Mouse (Mus musculus) limb, embryonic 14.5 days (tissue): Measurements from ENCODE around the gene Col11a2. TPM values are rescaled to one million over a fixed set of nuclear protein-coding genes. Genes with fewer than 3 reads are reported as not detected.
A peak's percentile ranks its signal among the peaks of the same experiment; 100 is the strongest.
"Not testable (repeated sequence)": the region's sequence is repeated elsewhere in the genome, so short reads cannot be mapped to it uniquely, and the experiment has no call there.

Experiments
- ATAC-seq: fragments of 200-750 bp; cut with Nextera tagmentation; 2 replicates; pipeline ENCODE4 v1.8.0; 2017; ENCODE audit warnings: low read depth, moderate number of reproducible peaks, moderate TSS enrichment; ENCODE audit not compliant: low FRiP score
- DNase-seq: peaks from one replicate; pipeline ENCODE4 v3.0.0-alpha.2; 2015; ENCODE audit warnings: low spot score
- H3K27ac ChIP-seq: fragments of 300-500 bp; sonication (generic); replicated peaks from 2 replicates; pipeline ENCODE4 v1.5.1; 2014; ENCODE audit warnings: low read depth, mild to moderate bottlenecking, low read length, moderate library complexity, mixed read lengths
- H3K27me3 ChIP-seq: fragments of 300-500 bp; sonication (generic); 2 replicates; pipeline ENCODE4 v1.6.1; 2014; ENCODE audit warnings: low read length, mixed read lengths; ENCODE audit not compliant: control insufficient read depth, insufficient read depth
- H3K36me3 ChIP-seq: fragments of 300-500 bp; sonication (generic); 2 replicates; pipeline ENCODE4 v1.6.1; 2014; ENCODE audit warnings: mild to moderate bottlenecking, low read length, moderate library complexity, mixed read lengths; ENCODE audit not compliant: control insufficient read depth, insufficient read depth
- H3K4me1 ChIP-seq: fragments of 300-500 bp; sonication (generic); 2 replicates; pipeline ENCODE4 v1.6.1; 2014; ENCODE audit warnings: antibody characterized with exemption, low read length, mixed read lengths; ENCODE audit not compliant: control insufficient read depth, insufficient read depth
- H3K4me2 ChIP-seq: fragments of 300-500 bp; sonication (generic); replicated peaks from 2 replicates; pipeline ENCODE4 v1.6.1; 2014; ENCODE audit warnings: low read depth, mild to moderate bottlenecking, low read length, moderate library complexity; ENCODE audit not compliant: severe bottlenecking
- H3K4me3 ChIP-seq: fragments of 300-500 bp; sonication (generic); replicated peaks from 2 replicates; pipeline ENCODE4 v1.5.1; 2014; ENCODE audit warnings: low read length
- H3K9ac ChIP-seq: fragments of 300-500 bp; sonication (generic); 2 replicates; pipeline ENCODE4 v1.6.1; 2014; ENCODE audit warnings: mild to moderate bottlenecking, low read depth, low read length, moderate library complexity; ENCODE audit not compliant: severe bottlenecking
- H3K9me3 ChIP-seq: fragments of 300-500 bp; sonication (generic); 2 replicates; pipeline ENCODE4 v1.6.1; 2016; ENCODE audit warnings: low read length; ENCODE audit not compliant: control insufficient read depth
- POLR2A ChIP-seq: fragments of 200-500 bp; IDR thresholded peaks from 2 replicates; pipeline ENCODE4 v1.8.0; 2012; ENCODE audit warnings: inconsistent platforms, mild to moderate bottlenecking, moderate library complexity, borderline replicate concordance; ENCODE audit not compliant: insufficient read depth, insufficient read length; ENCODE audit errors: extremely low read depth
- WGBS: fragments of 180-500 bp; shearing (Covaris S2); extraction: QIAGEN DNeasy Blood & Tissue Kit; methylation state at CpG from one replicate; pipeline ENCODE4 v1.1.7; 2014; 5-methylcytosine and 5-hydroxymethylcytosine counted together
- polyA plus RNA-seq, 2 experiments: library from polyadenylated mRNA; depleted of rRNA in 1 of 2; stranded (reverse) in 1 of 2; unstranded in 1 of 2; fragments of >200 nt; fragmentation: Nextera tagmentation in 1 of 2; extraction: Ambion mirVana in 1 of 2; gene quantifications; 2 replicates each; pipeline versions ENCODE4 v1.2.1 to v1.2.3; 2012 to 2014

The Col11a2 gene
- polyA plus RNA-seq, 2 experiments: 72.1 to 201 TPM

DNA sequence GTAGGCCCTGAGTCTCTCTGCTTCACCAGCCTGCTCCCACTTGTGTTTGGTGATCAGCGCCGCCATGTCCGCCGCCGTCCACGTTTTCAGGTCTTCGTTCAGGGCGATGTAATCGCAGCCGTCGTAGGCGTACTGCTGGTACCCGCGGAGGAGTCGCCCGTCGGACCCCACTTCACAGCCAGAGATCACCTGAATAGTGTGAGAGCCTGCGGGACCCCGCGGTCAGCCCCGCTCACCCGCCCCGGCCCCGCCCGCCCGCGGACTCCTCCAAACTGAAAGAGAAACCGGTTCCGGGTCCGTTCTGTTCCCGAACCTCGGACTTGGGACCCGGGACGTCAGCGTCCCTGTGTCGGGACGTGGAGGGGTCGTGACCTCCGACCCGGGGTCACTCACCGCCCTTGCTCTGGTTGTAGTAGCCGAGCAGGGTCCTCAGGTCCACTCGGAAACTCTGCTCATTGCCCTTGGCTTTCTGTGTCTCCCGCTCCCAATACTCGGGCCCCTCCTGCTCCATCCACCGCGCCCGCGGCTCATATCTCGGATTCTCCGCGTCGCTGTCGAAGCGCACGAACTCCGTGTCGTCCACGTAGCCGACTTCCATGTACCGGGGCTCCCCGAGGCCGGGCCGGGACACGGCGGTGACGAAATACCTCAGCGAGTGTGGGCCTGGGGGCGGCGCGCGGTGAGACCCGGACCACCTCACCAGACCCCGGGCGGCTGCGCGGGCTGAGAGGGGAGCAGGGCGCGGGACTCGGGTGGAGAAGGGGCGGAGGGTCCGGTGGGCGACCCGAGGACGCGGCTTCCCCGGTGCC, 39.7 kb upstream of the Col11a2 start:
- no peak for TF ChIP-seq POLR2A
- WGBS: 2% methylated on average over 75 of the region's 87 CpGs

DNA sequence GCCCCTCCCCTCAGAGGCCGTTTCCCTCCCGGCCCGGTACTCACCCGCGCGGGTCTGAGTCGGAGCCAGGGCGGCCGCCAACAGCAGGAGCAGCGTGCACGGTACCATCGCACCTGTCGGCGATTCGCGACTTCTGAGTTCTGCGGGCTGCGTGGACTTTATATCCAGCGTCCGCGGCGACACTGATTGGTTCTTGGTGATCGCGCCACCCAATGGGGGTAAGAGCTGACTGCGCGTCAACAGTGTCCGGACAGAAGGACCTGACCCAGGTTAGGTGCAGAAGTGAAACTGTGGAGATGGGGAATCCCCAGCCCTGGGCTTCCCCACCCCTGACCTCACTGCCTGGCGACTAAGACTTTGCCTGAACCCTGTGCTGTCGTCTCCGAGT, 39.1 kb upstream of the Col11a2 start, which contains the start of gene H2-K1:
H2-K1 (minus strand) TSS at position 198 of the 388 bp plus-strand sequence.
- no peaks in the 10 kb centered on the region for H3K4me1 ChIP-seq
- no peaks in the 10 kb centered on the region for H3K36me3 ChIP-seq
- H3K9ac ChIP-seq: peak within 1 kb of the TSS; percentile 48
- TF ChIP-seq POLR2A: no peak
- under 1% methylated on average over 27 of the region's 30 CpGs for WGBS
- peaks cover 28% of the 10 kb centered on the region for H3K27me3 ChIP-seq
- H3K27ac ChIP-seq: no peak within 1 kb of the TSS
- H3K9me3 ChIP-seq: no peaks in the 10 kb centered on the region
- peak; percentile 48 for DNase-seq
- H3K4me2 ChIP-seq: peak within 1 kb of the TSS; percentile 93
- ATAC-seq: peak; percentile 80; the same call in 1 of the 2 replicates
- H3K4me3 ChIP-seq: peak within 1 kb of the TSS; percentile 49

More for the DNA sequence above, 39.7 kb upstream of the Col11a2 start:
- Histone ChIP-seq H3K27ac (no peak overlapping the region), H3K9ac (peak overlapping the region; percentile 48), H3K27me3 (peaks cover 28% of the 10 kb centered on the region), H3K4me3 (peak overlapping the region; percentile 49), H3K36me3 (no peaks in the 10 kb centered on the region), H3K9me3 (no peaks in the 10 kb centered on the region), H3K4me1 (no peaks in the 10 kb centered on the region), H3K4me2 (peak overlapping the region; percentile 93)
- DNase-seq: no peak
- 0 out of 2 replicates have a peak, but pooled peaks have one; percentile 41 for ATAC-seq

- 41% methylated on average over 2 of the region's 2 CpGs for WGBS
- not testable (repeated sequence) for H3K9me3 ChIP-seq, H3K9ac ChIP-seq, H3K4me3 ChIP-seq, ATAC-seq, DNase-seq, H3K4me1 ChIP-seq, H3K4me2 ChIP-seq, H3K27ac ChIP-seq, H3K36me3 ChIP-seq
- peaks cover 28% of the 10 kb centered on the region for H3K27me3 ChIP-seq
These were observed 38.4 kb upstream of the Col11a2 start for GRCm38 (mm10) chr17:34000796-34001195.

- TF ChIP-seq POLR2A: no peak
- no peak for ATAC-seq
- Histone ChIP-seq H3K4me2 (no peak overlapping the region), H3K4me3 (no peak overlapping the region), H3K27me3 (peaks cover 28% of the 10 kb centered on the region), H3K4me1 (no peaks in the 10 kb centered on the region), H3K27ac (no peak overlapping the region), H3K9me3 (no peaks in the 10 kb centered on the region), H3K36me3 (no peaks in the 10 kb centered on the region), H3K9ac (no peak overlapping the region)
- WGBS: 10% methylated on average over 5 of the region's 5 CpGs
- DNase-seq: no peak
These were observed 35.8 kb upstream of the Col11a2 start for GRCm38 (mm10) chr17:34003426-34003825.

- DNase-seq (no peak), ATAC-seq (no peak)
- no peak for TF ChIP-seq POLR2A
- 31% methylated on average over 2 of the region's 2 CpGs for WGBS
- no peak overlapping the region for H3K4me3 ChIP-seq
- H3K27ac ChIP-seq: no peak overlapping the region
- H3K36me3 ChIP-seq: no peaks in the 10 kb centered on the region
- no peak overlapping the region for H3K4me2 ChIP-seq
- H3K4me1 ChIP-seq: no peaks in the 10 kb centered on the region
- no peak overlapping the region for H3K9ac ChIP-seq
- peaks cover 6% of the 10 kb centered on the region; the same call in 1 of the 2 replicates for H3K27me3 ChIP-seq
- H3K9me3 ChIP-seq: no peaks in the 10 kb centered on the region
These were observed 32.7 kb upstream of the Col11a2 start for GRCm38 (mm10) chr17:34006570-34006969.
